Mouse (Mus musculus) lung, postnatal 36 days (tissue): ENCODE data around the gene Tmem117.

Experiments used
- DNase-seq: peaks from one replicate; pipeline ENCODE4 v3.0.0; 2022; ENCODE audit warnings: mixed read lengths

The Tmem117 gene

GRCm38 (mm10) chr15:94776119-94777069 is 147.4 kb downstream of the Tmem117 start:
- DNase-seq: no peak

- DNase-seq: no peak
These were observed 152.5 kb downstream of the Tmem117 start for GRCm38 (mm10) chr15:94781556-94781955.

- DNase-seq: no peak
These were observed 164.4 kb downstream of the Tmem117 start for GRCm38 (mm10) chr15:94793455-94793854.

GRCm38 (mm10) chr15:94795484-94795883 is 166.5 kb downstream of the Tmem117 start:
- no peak for DNase-seq

- DNase-seq: no peak
These were observed 169.2 kb downstream of the Tmem117 start for GRCm38 (mm10) chr15:94798236-94798635.

- DNase-seq: no peak
These were observed 172.4 kb downstream of the Tmem117 start for GRCm38 (mm10) chr15:94801462-94801861.

- no peak for DNase-seq
These were observed 173.8 kb downstream of the Tmem117 start for GRCm38 (mm10) chr15:94802820-94803219.

- DNase-seq: no peak
These were observed 174.8 kb downstream of the Tmem117 start for GRCm38 (mm10) chr15:94803624-94804342.

- DNase-seq: no peak
These were observed 177.0 kb downstream of the Tmem117 start for GRCm38 (mm10) chr15:94806005-94806404.

GRCm38 (mm10) chr15:94811550-94811949 is 182.5 kb downstream of the Tmem117 start:
- DNase-seq: no peak

- peak; percentile 0 for DNase-seq
These were observed 185.4 kb downstream of the Tmem117 start for GRCm38 (mm10) chr15:94814213-94815100.

- DNase-seq: no peak
These were observed 206.6 kb downstream of the Tmem117 start for GRCm38 (mm10) chr15:94835634-94836033.

- no peak for DNase-seq
These were observed 209.6 kb downstream of the Tmem117 start for GRCm38 (mm10) chr15:94838646-94839045.

GRCm38 (mm10) chr15:94847501-94847900 is 218.5 kb downstream of the Tmem117 start:
- no peak for DNase-seq

GRCm38 (mm10) chr15:94859641-94860040 is 230.6 kb downstream of the Tmem117 start:
- no peak for DNase-seq

GRCm38 (mm10) chr15:94861173-94861572 is 232.1 kb downstream of the Tmem117 start:
- no peak for DNase-seq

- no peak for DNase-seq
These were observed 235.1 kb downstream of the Tmem117 start for GRCm38 (mm10) chr15:94864134-94864533.

- DNase-seq: no peak
These were observed 239.3 kb downstream of the Tmem117 start for GRCm38 (mm10) chr15:94868372-94868771.

- DNase-seq: no peak
These were observed 256.0 kb downstream of the Tmem117 start for GRCm38 (mm10) chr15:94885026-94885425.

- DNase-seq: no peak
These were observed 264.2 kb downstream of the Tmem117 start for GRCm38 (mm10) chr15:94893201-94893600.

GRCm38 (mm10) chr15:94894086-94894485 is 265.1 kb downstream of the Tmem117 start:
- no peak for DNase-seq

GRCm38 (mm10) chr15:94895681-94896080 is 266.6 kb downstream of the Tmem117 start:
- DNase-seq: no peak

- no peak for DNase-seq
These were observed 274.2 kb downstream of the Tmem117 start for GRCm38 (mm10) chr15:94903188-94903587.
